Mouse (Mus musculus) gonadal fat pad, adult 2 months (tissue): Measurements from ENCODE around the gene Gm15097. TPM values are rescaled to one million over a fixed set of nuclear protein-coding genes. Genes with fewer than 3 reads are reported as not detected.
"Not testable (repeated sequence)": the region's sequence is repeated elsewhere in the genome, so short reads cannot be mapped to it uniquely, and the experiment has no call there.

Experiments used
- DNase-seq: peaks from one replicate; pipeline ENCODE4 v3.0.0-alpha.2; 2012; ENCODE audit warnings: low read depth
- polyA plus RNA-seq: library from polyadenylated mRNA; depleted of rRNA; stranded (reverse); fragments of >200 nt; gene quantifications from 2 replicates; pipeline ENCODE4 v1.2.3, GENCODE M21; 2012; rRNA removed

Gm15097 gene
- polyA plus RNA-seq = not detected in 2 replicates

DNA sequence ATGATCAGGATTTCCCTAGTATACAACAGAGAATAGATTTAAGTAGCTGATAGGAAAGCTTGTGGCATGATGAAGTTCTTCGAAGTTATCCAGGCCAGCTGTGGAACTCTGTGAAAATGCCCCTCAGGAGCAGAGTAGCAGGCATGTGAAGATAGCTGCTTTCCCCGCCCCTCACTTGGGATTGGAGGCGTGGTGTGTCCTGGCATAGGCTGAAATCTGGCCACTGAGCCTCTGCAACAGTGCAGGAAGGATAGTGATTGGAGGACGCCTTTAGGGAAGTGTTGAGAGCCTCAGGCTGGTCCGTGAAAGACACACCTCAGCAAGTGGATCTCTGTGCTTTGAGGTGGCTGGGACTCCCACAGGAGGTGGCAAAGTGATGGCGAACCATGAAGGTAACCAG is at the start of gene Gm15097:
TSS of gene Gm15097 (plus strand) at position 301 of the 400 bp plus-strand sequence.
- DNase-seq = not testable (repeated sequence)

DNA sequence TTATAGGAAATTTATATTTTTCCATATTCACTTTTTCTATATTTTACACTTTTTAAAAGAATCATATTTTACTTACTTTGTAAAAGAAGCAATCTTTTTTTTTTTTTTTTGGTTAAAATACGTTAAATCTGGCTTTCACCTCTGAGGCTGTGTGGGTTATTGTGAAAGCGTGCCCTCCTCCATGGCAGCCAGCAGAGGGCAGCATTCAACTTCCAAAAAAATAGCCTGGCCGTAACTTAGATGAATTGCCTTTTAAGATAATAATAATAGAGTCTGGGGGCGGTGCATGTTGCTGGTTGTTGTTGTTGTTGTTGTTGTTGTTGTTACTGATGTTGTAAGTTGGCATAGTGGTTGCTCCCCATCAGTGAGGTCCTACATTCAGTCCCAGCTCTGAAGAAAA is 21.4 kb upstream of the Gm15097 start:
- not testable (repeated sequence) for DNase-seq

DNA sequence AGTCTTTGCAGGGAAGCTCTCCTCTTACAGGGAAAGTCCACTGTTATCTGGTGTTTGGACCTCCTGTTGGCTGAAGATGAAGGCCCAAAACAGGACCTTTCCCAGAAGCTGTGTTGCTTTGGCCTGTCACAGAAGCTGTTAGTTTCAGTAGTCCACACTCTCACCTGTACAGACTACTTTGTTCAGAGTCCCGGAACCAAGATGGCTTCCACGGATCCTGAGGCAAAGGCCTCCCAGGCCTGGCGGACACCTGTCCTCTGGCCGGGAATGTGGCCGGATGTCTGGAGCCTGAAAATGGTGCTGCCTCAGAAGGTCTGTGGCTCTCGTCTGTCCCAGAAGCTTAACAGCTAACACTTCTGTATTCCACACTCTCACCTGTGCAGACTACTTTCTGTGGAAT is 26.9 kb downstream of the Gm15097 start:
- not testable (repeated sequence) for DNase-seq

Other genes with a start within 250 kb of the Gm15097 start
- not detected in 2 replicates for gene Gm10439, start 189.9 kb upstream of the Gm15097 start, polyA plus RNA-seq
- not detected in 2 replicates for gene Gm15091, start 157.2 kb downstream of the Gm15097 start, polyA plus RNA-seq